28 mouse cellular contexts compared by ENCODE assay signal in the genomic region with DNA sequence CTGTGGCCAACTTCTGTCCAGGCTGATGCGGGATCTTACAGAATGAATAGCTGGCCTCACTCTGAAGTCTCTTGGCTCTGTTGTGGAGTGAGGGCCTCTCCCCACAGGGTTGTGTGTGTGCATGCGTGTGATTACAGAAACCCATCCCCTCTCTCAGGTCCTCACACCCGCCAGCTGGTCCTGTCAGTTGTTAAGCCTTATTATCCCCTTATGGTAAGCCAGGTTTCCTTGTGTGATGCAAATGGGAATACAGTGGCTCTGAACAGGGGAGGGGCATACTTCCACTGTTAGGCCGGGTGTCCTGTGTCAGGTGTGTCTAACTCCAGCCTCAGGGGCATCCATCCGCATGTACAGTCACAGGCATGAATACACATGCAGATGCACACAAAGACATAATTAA. TPM values are rescaled to one million over a fixed set of nuclear protein-coding genes. Genes with fewer than 3 reads are reported as not detected.
A peak's percentile ranks its signal among the peaks of the same experiment; 100 is the strongest.
DNase-seq lines count a peak whose midpoint lies in the region; ATAC-seq and TF ChIP-seq lines count a peak whose summit lies in the region.
"Had no signal": no experiment of that assay in that cellular context is flagged by ENCODE, and none has a peak within 500 bp of the region (broad histone marks: within the 10 kb centered on the region; RNA-seq: fewer than 3 reads in every experiment).

No protein-coding gene starts in this region.

- no peak for DNase-seq in ES-E14 (ENCODE audit: low read depth, low spot score)
- DNase-seq in embryonic facial prominence, embryonic 10.5 days (ENCODE audit: low spot score), result no peak
- DNase-seq in adrenal gland, adult (ENCODE audit: inconsistent age in 2 of 2, low spot score in 1 of 2), result no peak
- no peak for DNase-seq in layer of hippocampus, postnatal 36 days
- DNase-seq: adrenal gland, adult 2 months; adrenal gland, postnatal 36 days; cerebellum, adult 8-10 months; cerebellum, postnatal 25 days; gastrocnemius, postnatal 10 days; heart, postnatal 36 days; kidney, adult 9 months; kidney, postnatal 14 days; layer of hippocampus, adult 9-11 months; right cerebral cortex, adult 18-20 months; spleen, adult 18-20 months; thymus, postnatal 25 days had no signal

- H3K4me2 ChIP-seq in intestine, embryonic 16.5 days (ENCODE audit: low read depth, low read length), result no peak overlapping the region
- H3K4me2 ChIP-seq in intestine, postnatal 0 days (replicated peaks; ENCODE audit: low read depth), result no peak overlapping the region
- H3K4me2 ChIP-seq: heart, embryonic 15.5 days; hindbrain, embryonic 12.5 days; intestine, embryonic 15.5 days; lung, embryonic 15.5 days; midbrain, embryonic 12.5 days had no signal

- H3K36me3 ChIP-seq in intestine, embryonic 16.5 days (ENCODE audit: control insufficient read depth, insufficient read depth, low read length), result no peaks in the 10 kb centered on the region
- no peaks in the 10 kb centered on the region for H3K36me3 ChIP-seq in intestine, postnatal 0 days (ENCODE audit: control insufficient read depth, insufficient read depth)
- H3K36me3 ChIP-seq in E14TG2a.4 (ENCODE audit: insufficient read depth, low read length) (peaks cover 5% of the 10 kb centered on the region; the same call in 1 of the 2 replicates), ES-E14 (ENCODE audit: control insufficient read depth, insufficient read depth, low read length, poor library complexity, severe bottlenecking) (no peaks in the 10 kb centered on the region)
- no peaks in the 10 kb centered on the region for H3K36me3 ChIP-seq in embryonic facial prominence, embryonic 10.5 days (replicated peaks)
- H3K36me3 ChIP-seq: G1E; heart, embryonic 10.5 days; heart, embryonic 15.5 days; hindbrain, embryonic 12.5 days; intestine, embryonic 15.5 days; lung, embryonic 15.5 days; midbrain, embryonic 12.5 days had no signal

- H3K27ac ChIP-seq in intestine, embryonic 16.5 days (ENCODE audit: low read length), result no peak overlapping the region
- no peak overlapping the region for H3K27ac ChIP-seq in intestine, postnatal 0 days (ENCODE audit: low read depth, low read length)
- H3K27ac ChIP-seq in ES-E14 (ENCODE audit: insufficient read depth, low read depth, low read length, poor library complexity, severe bottlenecking), result peak overlapping the region; percentile 88
- H3K27ac ChIP-seq in embryonic facial prominence, embryonic 10.5 days (replicated peaks), result no peak overlapping the region
- H3K27ac ChIP-seq: heart, embryonic 10.5 days; heart, embryonic 15.5 days; hindbrain, embryonic 12.5 days; hindbrain, postnatal 0 days; intestine, embryonic 15.5 days; lung, embryonic 15.5 days; midbrain, embryonic 12.5 days had no signal

- TF ChIP-seq CTCF in intestine, postnatal 0 days (IDR thresholded peaks at IDR 0.05; ENCODE audit: low read depth), result no peak
- TF ChIP-seq CTCF in E14TG2a.4 (conservative IDR thresholded peaks at IDR 0.05; ENCODE audit: low read length), result no peak

- 81% methylated on average over 5 of the region's 5 CpGs for WGBS in intestine, embryonic 16.5 days
- WGBS in intestine, postnatal 0 days, result 86% methylated on average over 5 of the region's 5 CpGs
- WGBS in embryonic facial prominence, embryonic 10.5 days, result 82% methylated on average over 5 of the region's 5 CpGs

- H3K27me3 ChIP-seq in intestine, embryonic 16.5 days (replicated peaks; ENCODE audit: control insufficient read depth, insufficient read depth, low read length), result no peaks in the 10 kb centered on the region
- no peaks in the 10 kb centered on the region for H3K27me3 ChIP-seq in intestine, postnatal 0 days (replicated peaks; ENCODE audit: control insufficient read depth, insufficient read depth, low read length)
- H3K27me3 ChIP-seq in E14TG2a.4 (ENCODE audit: insufficient read depth, low read length), result no peaks in the 10 kb centered on the region
- 0 out of 2 replicates have a peak, but pooled peaks cover 10% of the 10 kb centered on the region for H3K27me3 ChIP-seq in embryonic facial prominence, embryonic 10.5 days (replicated peaks; ENCODE audit: low read depth, poor library complexity, severe bottlenecking)
- H3K27me3 ChIP-seq: heart, embryonic 15.5 days; intestine, embryonic 15.5 days; lung, embryonic 15.5 days had no signal

- H3K4me3 ChIP-seq in intestine, embryonic 16.5 days (ENCODE audit: low read length), result no peak overlapping the region
- H3K4me3 ChIP-seq in intestine, postnatal 0 days (ENCODE audit: low read depth, low read length), result no peak overlapping the region
- H3K4me3 ChIP-seq in E14TG2a.4 (replicated peaks; ENCODE audit: low read length) (peak overlapping the region; percentile 77), ES-E14 (ENCODE audit: insufficient read depth in 1 of 2, low read depth in 1 of 2, low read length in 2 of 2, poor library complexity in 1 of 2, severe bottlenecking in 1 of 2) (no peak overlapping the region; a peak in 1 of 4 replicates)
- 0 out of 2 replicates have a peak overlapping the region, but pooled peaks have one; percentile 1 for H3K4me3 ChIP-seq in embryonic facial prominence, embryonic 10.5 days
- H3K4me3 ChIP-seq: heart, embryonic 10.5 days; heart, embryonic 15.5 days; hindbrain, embryonic 12.5 days; intestine, embryonic 15.5 days; lung, embryonic 15.5 days; midbrain, embryonic 12.5 days had no signal

- no peak for ATAC-seq in intestine, embryonic 16.5 days
- ATAC-seq in intestine, postnatal 0 days, result no peak
- ATAC-seq: forebrain, embryonic 16.5 days; hindbrain, postnatal 0 days; intestine, embryonic 15.5 days had no signal

- H3K4me1 ChIP-seq in intestine, embryonic 16.5 days (ENCODE audit: control insufficient read depth, insufficient read depth, low read length), result peaks cover 19% of the 10 kb centered on the region
- peaks cover 2% of the 10 kb centered on the region; the same call in 1 of the 2 replicates for H3K4me1 ChIP-seq in intestine, postnatal 0 days (replicated peaks; ENCODE audit: control insufficient read depth, insufficient read depth, low read length)
- H3K4me1 ChIP-seq in E14TG2a.4 (replicated peaks; ENCODE audit: low read depth, low read length) (peaks cover 85% of the 10 kb centered on the region), ES-E14 (ENCODE audit: control insufficient read depth in 2 of 2, insufficient read depth in 2 of 2, low read length in 2 of 2, poor library complexity in 1 of 2) (peaks cover 16 to 30% of the 10 kb centered on the region in 2 experiments)
- peaks cover 47% of the 10 kb centered on the region for H3K4me1 ChIP-seq in embryonic facial prominence, embryonic 10.5 days

- no peaks in the 10 kb centered on the region for H3K9me3 ChIP-seq in intestine, embryonic 16.5 days (ENCODE audit: control insufficient read depth, low read length)
- no peaks in the 10 kb centered on the region for H3K9me3 ChIP-seq in intestine, postnatal 0 days (ENCODE audit: control insufficient read depth)
- no peaks in the 10 kb centered on the region for H3K9me3 ChIP-seq in E14TG2a.4 (ENCODE audit: low read length)
- H3K9me3 ChIP-seq in ES-E14 (ENCODE audit: control insufficient read depth, insufficient read depth, low read depth, low read length), result no peaks in the 10 kb centered on the region
- no peaks in the 10 kb centered on the region for H3K9me3 ChIP-seq in embryonic facial prominence, embryonic 10.5 days
- H3K9me3 ChIP-seq: G1E; heart, embryonic 10.5 days; heart, embryonic 15.5 days; hindbrain, embryonic 12.5 days; intestine, embryonic 15.5 days; lung, embryonic 15.5 days; midbrain, embryonic 12.5 days had no signal

- 0 out of 2 replicates have a peak overlapping the region, but pooled peaks have one; percentile 21 for H3K9ac ChIP-seq in intestine, embryonic 16.5 days (ENCODE audit: low read depth, low read length)
- H3K9ac ChIP-seq in intestine, postnatal 0 days (ENCODE audit: low read depth, low read length), result no peak overlapping the region
- H3K9ac ChIP-seq in ES-E14 (ENCODE audit: insufficient read depth, low read depth, low read length, poor library complexity, severe bottlenecking), result peak overlapping the region; percentile 41; the same call in 1 of the 2 replicates
- H3K9ac ChIP-seq: heart, embryonic 15.5 days; hindbrain, embryonic 12.5 days; intestine, embryonic 15.5 days; lung, embryonic 15.5 days; midbrain, embryonic 12.5 days had no signal

- in situ Hi-C loops in ES-E14 (cut with MboI; ENCODE audit: low sequenced_read_pairs in 2 of 2, unreplicated experiment in 2 of 2), result no loop called here

RNA-seq across cellular contexts. Expression of gene Gpx4, which starts 1.2 kb away (rescaled TPM):
- polyA plus RNA-seq in intestine, embryonic 16.5 days (2015; fragmentation: Nextera tagmentation; extraction: Ambion mirVana), result 942 and 972 TPM in 2 replicates
- polyA plus RNA-seq in intestine, postnatal 0 days (2015; fragmentation: Nextera tagmentation; extraction: Ambion mirVana), result 1,519 and 1,523 TPM in 2 replicates
- total RNA-seq in ES-E14 (2012; rRNA removed), result 1,456 and 1,919 TPM in 2 replicates
- 618 and 672 TPM in 2 replicates for polyA plus RNA-seq in embryonic facial prominence, embryonic 10.5 days (2016; fragmentation: Nextera tagmentation; extraction: Ambion mirVana)
- total RNA-seq in layer of hippocampus, postnatal 36 days (2021), result 100 to 1,000 TPM; 445 to 446 TPM

RNA-seq across cellular contexts. Expression of gene Polr2e, which starts 6.2 kb away (rescaled TPM):
- 190 and 212 TPM in 2 replicates for polyA plus RNA-seq in intestine, embryonic 16.5 days (2015; fragmentation: Nextera tagmentation; extraction: Ambion mirVana)
- polyA plus RNA-seq in intestine, postnatal 0 days (2015; fragmentation: Nextera tagmentation; extraction: Ambion mirVana), result 90.0 and 98.5 TPM in 2 replicates
- 266 and 293 TPM in 2 replicates for total RNA-seq in ES-E14 (2012; rRNA removed)
- polyA plus RNA-seq in embryonic facial prominence, embryonic 10.5 days (2016; fragmentation: Nextera tagmentation; extraction: Ambion mirVana), result 312 and 316 TPM in 2 replicates
- total RNA-seq in layer of hippocampus, postnatal 36 days (2021), result 10 to 100 TPM; 74.8 to 86.0 TPM

RNA-seq across cellular contexts. Expression of gene Arhgap45, which starts 29.3 kb away (rescaled TPM):
- 6.0 and 7.3 TPM in 2 replicates for polyA plus RNA-seq in intestine, embryonic 16.5 days (2015; fragmentation: Nextera tagmentation; extraction: Ambion mirVana)
- 1.2 and 1.3 TPM in 2 replicates for polyA plus RNA-seq in intestine, postnatal 0 days (2015; fragmentation: Nextera tagmentation; extraction: Ambion mirVana)
- total RNA-seq in ES-E14 (2012; rRNA removed), result 17.0 and 20.9 TPM in 2 replicates
- 11.2 and 11.3 TPM in 2 replicates for polyA plus RNA-seq in embryonic facial prominence, embryonic 10.5 days (2016; fragmentation: Nextera tagmentation; extraction: Ambion mirVana)
- total RNA-seq in layer of hippocampus, postnatal 36 days (2021), result 1 to 10 TPM; 3.2 to 4.2 TPM

RNA-seq across cellular contexts. Expression of gene Abca7, which starts 49.5 kb away (rescaled TPM):
- 3.3 and 3.4 TPM in 2 replicates for polyA plus RNA-seq in intestine, embryonic 16.5 days (2015; fragmentation: Nextera tagmentation; extraction: Ambion mirVana)
- 2.2 and 2.5 TPM in 2 replicates for polyA plus RNA-seq in intestine, postnatal 0 days (2015; fragmentation: Nextera tagmentation; extraction: Ambion mirVana)
- total RNA-seq in ES-E14 (2012; rRNA removed), result 8.8 and 18.9 TPM in 2 replicates
- 2.9 and 3.2 TPM in 2 replicates for polyA plus RNA-seq in embryonic facial prominence, embryonic 10.5 days (2016; fragmentation: Nextera tagmentation; extraction: Ambion mirVana)
- total RNA-seq in layer of hippocampus, postnatal 36 days (2021), result 10 to 100 TPM; 10.9 to 11.0 TPM

RNA-seq across cellular contexts. Expression of gene Cnn2, which starts 57.4 kb away (rescaled TPM):
- 226 and 245 TPM in 2 replicates for polyA plus RNA-seq in intestine, embryonic 16.5 days (2015; fragmentation: Nextera tagmentation; extraction: Ambion mirVana)
- 109 and 117 TPM in 2 replicates for polyA plus RNA-seq in intestine, postnatal 0 days (2015; fragmentation: Nextera tagmentation; extraction: Ambion mirVana)
- 94.1 and 159 TPM in 2 replicates for total RNA-seq in ES-E14 (2012; rRNA removed)
- polyA plus RNA-seq in embryonic facial prominence, embryonic 10.5 days (2016; fragmentation: Nextera tagmentation; extraction: Ambion mirVana), result 234 and 253 TPM in 2 replicates
- 1 to 10 TPM; 5.5 to 6.6 TPM for total RNA-seq in layer of hippocampus, postnatal 36 days (2021)

Comparison
In these comparisons a context has a peak if more than half of its experiments do, and no peak if none do; other contexts are left out.
1. H3K4me3 ChIP-seq: peak in E14TG2a.4 (single experiment) and embryonic facial prominence, embryonic 10.5 days (single experiment); none in intestine, embryonic 16.5 days (single experiment), intestine, postnatal 0 days (single experiment) and ES-E14 (0 of 2).